Mouse (Mus musculus) hindbrain, embryonic 10.5 days (tissue): ENCODE data around the gene Psmd13. TPM values are rescaled to one million over a fixed set of nuclear protein-coding genes. Genes with fewer than 3 reads are reported as not detected.
A peak's percentile ranks its signal among the peaks of the same experiment; 100 is the strongest.

Experiments used
- DNase-seq: peaks from one replicate; pipeline ENCODE4 v3.0.0-alpha.2; 2017; ENCODE audit warnings: low spot score
- H3K27ac ChIP-seq: fragments of 300-500 bp; sonication (generic); 2 replicates; pipeline ENCODE4 v1.5.1; 2016; ENCODE audit warnings: mild to moderate bottlenecking, moderate library complexity
- H3K27me3 ChIP-seq: fragments of 300-500 bp; sonication (generic); 2 replicates; pipeline ENCODE4 v1.6.1; 2016; ENCODE audit warnings: mild to moderate bottlenecking; ENCODE audit not compliant: poor library complexity, insufficient read depth, severe bottlenecking
- H3K36me3 ChIP-seq: fragments of 300-500 bp; sonication (generic); 2 replicates; pipeline ENCODE4 v1.6.1; 2016; ENCODE audit warnings: mild to moderate bottlenecking, moderate library complexity
- H3K4me1 ChIP-seq: fragments of 300-500 bp; sonication (generic); replicated peaks from 2 replicates; pipeline ENCODE4 v1.6.1; 2016; ENCODE audit warnings: mild to moderate bottlenecking
- H3K4me3 ChIP-seq: fragments of 300-500 bp; sonication (generic); 2 replicates; pipeline ENCODE4 v1.5.1; 2016; ENCODE audit warnings: mild to moderate bottlenecking, moderate library complexity
- H3K9me3 ChIP-seq: fragments of 300-500 bp; sonication (generic); 2 replicates; pipeline ENCODE4 v1.6.1; 2016; ENCODE audit warnings: mild to moderate bottlenecking, moderate library complexity
- WGBS: fragments of 180-500 bp; shearing (Covaris S2); methylation state at CpG from one replicate; pipeline ENCODE4 v1.1.7; 2016; 5-methylcytosine and 5-hydroxymethylcytosine counted together
- polyA plus RNA-seq: library from polyadenylated mRNA; unstranded; fragments of >200 nt; fragmentation: Nextera tagmentation; extraction: Ambion mirVana; gene quantifications from 2 replicates; pipeline ENCODE4 v1.2.1, GENCODE M21; 2016

Psmd13 gene
- polyA plus RNA-seq, result 325 and 344 TPM in 2 replicates

DNA sequence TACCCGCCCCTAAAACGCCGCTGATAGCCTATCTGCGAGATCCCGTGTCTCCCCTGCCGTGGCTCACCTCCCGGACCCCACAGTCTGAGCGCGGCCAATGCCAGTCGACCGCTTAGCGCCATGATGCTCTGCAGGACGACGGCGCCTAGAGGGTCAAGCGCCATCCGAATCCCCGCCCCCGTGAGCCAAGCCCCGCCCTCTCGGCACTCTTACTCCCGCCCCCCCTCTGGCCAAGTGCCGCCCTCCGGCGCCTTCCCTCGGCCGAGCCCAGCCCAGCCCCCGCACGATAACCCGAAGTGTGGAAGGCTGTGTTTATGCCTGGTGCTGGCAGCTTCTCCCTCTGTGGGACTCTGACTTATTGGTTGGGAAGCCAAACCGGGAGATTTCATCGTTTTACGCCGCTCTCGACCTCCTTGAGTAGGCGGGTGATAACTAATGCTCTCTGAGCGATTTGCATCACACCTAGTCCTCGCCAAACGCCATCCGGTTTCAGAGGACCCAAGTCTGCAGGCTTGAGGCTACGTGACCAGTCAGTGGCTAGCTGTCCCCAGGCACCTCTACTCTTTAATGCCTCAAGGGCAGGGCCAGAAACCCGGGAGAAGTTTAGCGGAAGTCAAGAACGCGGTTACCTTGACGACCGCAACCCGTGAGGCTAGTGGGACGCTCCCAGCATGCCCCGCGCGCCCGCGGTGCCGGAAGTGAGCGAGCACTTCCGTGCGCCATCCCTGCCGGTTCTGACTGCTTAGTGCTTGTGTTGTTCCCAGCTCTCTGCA lies at the start of gene Psmd13, which contains the start of gene Sirt3:
Gene Psmd13 (plus strand): TSS at position 273 of the 773 bp plus-strand sequence.
Gene Sirt3 (minus strand): TSS at position 614 of the 773 bp plus-strand sequence.
- Histone ChIP-seq H3K4me1 (peaks cover 20% of the 10 kb centered on the region), H3K27ac (peak within 1 kb of the TSS; percentile 91), H3K36me3 (peaks cover 42% of the 10 kb centered on the region), H3K9me3 (no peaks in the 10 kb centered on the region), H3K4me3 (peak within 1 kb of the TSS; percentile 90), H3K27me3 (no peaks in the 10 kb centered on the region)
- WGBS, result under 1% methylated on average over 59 of the region's 59 CpGs
- peak; percentile 93 for DNase-seq

DNA sequence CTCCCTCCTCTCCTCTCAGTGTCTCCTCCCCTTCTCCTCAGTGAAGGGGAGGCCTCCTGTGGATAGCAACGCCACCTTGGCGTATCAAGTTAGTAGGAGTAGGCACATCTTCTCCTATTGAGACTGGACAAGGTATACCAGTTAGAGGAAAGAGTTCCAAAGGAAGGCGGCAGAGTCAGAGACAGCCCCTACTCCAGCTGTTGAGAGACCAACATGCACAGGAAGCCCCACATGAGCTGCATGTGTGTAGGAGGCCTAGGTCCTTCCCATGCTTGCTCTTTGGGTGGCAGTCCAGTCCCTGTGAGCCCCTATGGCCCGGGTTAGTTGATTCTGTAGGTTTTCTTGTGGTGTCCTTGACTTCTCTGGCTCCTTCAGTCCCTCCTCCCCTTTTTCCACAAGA lies 48.4 kb upstream of the Psmd13 start:
- no peak for DNase-seq
- Histone ChIP-seq H3K4me1 (0 out of 2 replicates have a peak, but pooled peaks cover 4% of the 10 kb centered on the region), H3K27ac (no peak overlapping the region), H3K9me3 (no peaks in the 10 kb centered on the region), H3K27me3 (0 out of 2 replicates have a peak, but pooled peaks cover 7% of the 10 kb centered on the region), H3K4me3 (no peak overlapping the region), H3K36me3 (no peaks in the 10 kb centered on the region)
- 86% methylated on average over 4 of the region's 4 CpGs for WGBS

DNA sequence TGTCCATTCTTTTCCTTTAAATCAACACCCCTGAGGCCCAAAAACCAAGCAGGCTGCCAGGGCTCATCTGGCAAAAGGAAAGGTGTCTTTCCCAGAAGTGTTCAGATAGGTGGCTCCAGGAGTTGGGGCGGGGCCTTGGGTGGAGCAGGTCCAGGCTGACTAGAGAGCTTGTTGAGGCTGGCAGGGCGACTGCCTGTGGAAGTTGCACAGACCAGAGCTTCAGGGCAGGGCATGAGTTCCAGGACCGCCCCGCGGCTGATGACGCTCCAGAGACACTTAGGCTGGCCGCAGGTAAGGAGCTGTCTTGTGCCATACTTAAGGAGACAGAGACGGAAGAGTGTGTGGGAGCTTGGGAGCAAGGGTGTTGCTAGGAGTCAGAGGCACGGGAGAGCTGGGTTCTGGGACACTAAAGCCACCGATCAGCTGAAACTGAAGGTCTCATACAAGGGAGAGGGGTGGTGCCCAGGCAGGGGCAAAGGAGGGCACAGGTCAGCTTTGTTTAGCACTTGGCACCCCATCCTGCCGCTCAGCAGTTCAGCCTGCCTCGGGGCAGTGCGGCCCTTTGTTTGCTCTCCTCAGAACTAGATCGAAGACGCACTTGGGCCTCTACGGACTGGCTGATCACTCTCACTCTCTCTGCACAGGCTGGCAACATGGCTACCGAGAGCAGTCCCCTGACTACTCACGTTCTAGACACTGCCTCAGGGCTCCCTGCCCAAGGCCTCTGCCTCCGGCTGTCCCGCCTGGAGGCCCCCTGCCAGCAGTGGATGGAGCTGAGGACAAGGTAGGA lies 46.6 kb upstream of the Psmd13 start, which contains the start of gene Urah:
Gene Urah (plus strand): TSS at position 51 of the 790 bp plus-strand sequence.
- no peaks in the 10 kb centered on the region for H3K36me3 ChIP-seq
- WGBS, result 49% methylated on average over 20 of the region's 20 CpGs
- H3K4me1 ChIP-seq, result 0 out of 2 replicates have a peak, but pooled peaks cover 4% of the 10 kb centered on the region
- H3K27me3 ChIP-seq, result peaks cover 16% of the 10 kb centered on the region; the same call in 1 of the 2 replicates
- H3K4me3 ChIP-seq, result no peak within 1 kb of the TSS
- no peaks in the 10 kb centered on the region for H3K9me3 ChIP-seq
- 0 out of 2 replicates have a peak within 1 kb of the TSS, but pooled peaks have one; percentile 36 for H3K27ac ChIP-seq
- no peak for DNase-seq

DNA sequence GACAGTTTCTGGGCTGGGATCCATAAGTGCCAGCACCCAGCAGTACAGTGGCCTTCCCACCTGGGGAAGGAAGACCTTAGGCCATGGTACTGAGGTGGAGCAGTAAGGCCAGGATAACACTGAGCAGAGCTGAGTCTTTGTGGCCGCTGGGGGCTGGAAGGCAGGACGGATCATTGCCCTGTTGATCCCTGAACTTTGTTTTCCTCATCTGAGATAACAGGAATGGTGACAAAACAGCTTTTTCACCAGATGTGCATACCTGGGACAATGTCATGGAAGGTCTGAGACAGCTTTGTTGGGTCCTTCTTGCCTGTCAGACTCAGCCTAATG lies 46.0 kb upstream of the Psmd13 start:
- Histone ChIP-seq H3K9me3 (no peaks in the 10 kb centered on the region), H3K27me3 (peaks cover 21% of the 10 kb centered on the region), H3K27ac (0 out of 2 replicates have a peak overlapping the region, but pooled peaks have one; percentile 36), H3K4me3 (no peak overlapping the region), H3K4me1 (0 out of 2 replicates have a peak, but pooled peaks cover 4% of the 10 kb centered on the region), H3K36me3 (no peaks in the 10 kb centered on the region)
- DNase-seq, result no peak
- 76% methylated on average over 2 of the region's 2 CpGs for WGBS

DNA sequence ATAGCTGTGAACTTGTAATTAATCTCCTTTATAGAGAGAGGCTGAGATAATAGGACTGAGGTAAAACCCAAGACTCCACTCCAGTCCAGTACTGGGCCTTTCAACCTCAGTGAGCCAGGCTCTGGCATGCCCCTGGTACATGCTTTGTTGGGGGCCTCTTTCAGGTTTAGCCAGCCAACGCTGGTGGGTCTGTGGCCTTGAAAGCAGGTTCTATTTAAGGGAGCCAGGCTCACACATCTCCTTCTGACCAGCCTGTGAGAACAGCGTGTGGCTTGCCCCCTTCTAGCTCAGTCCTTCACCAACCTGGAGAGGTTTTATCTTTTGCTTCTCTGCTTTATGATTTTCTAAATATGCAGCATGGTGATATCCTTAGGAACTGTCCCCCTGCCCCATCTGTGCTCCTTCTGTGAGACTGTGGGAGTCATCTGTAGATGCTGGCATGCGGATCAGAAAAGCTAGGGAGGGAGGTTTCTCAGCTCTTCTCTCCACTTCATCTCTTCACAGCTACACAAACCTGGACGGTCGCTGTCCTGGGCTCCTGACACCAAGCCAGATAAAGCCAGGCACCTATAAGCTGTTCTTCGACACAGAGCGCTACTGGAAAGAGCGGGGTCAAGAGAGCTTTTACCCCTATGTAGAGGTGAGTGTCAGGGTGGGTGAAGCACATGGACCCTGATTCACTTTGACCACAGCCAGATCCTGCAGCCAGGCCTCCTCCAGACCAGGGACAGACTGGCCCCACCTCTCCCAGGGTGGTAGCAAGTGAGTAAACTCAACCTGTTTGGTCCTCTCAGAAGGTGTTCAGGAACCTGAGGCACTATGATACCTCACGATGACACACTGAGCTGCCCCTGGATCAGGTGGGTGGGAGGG lies 45.3 kb upstream of the Psmd13 start:
- WGBS, result 88% methylated on average over 9 of the region's 9 CpGs
- Histone ChIP-seq H3K4me1 (peaks cover 4% of the 10 kb centered on the region; the same call in 1 of the 2 replicates), H3K27me3 (peaks cover 29% of the 10 kb centered on the region), H3K36me3 (no peaks in the 10 kb centered on the region), H3K27ac (no peak overlapping the region), H3K9me3 (no peaks in the 10 kb centered on the region), H3K4me3 (no peak overlapping the region)
- DNase-seq, result no peak

DNA sequence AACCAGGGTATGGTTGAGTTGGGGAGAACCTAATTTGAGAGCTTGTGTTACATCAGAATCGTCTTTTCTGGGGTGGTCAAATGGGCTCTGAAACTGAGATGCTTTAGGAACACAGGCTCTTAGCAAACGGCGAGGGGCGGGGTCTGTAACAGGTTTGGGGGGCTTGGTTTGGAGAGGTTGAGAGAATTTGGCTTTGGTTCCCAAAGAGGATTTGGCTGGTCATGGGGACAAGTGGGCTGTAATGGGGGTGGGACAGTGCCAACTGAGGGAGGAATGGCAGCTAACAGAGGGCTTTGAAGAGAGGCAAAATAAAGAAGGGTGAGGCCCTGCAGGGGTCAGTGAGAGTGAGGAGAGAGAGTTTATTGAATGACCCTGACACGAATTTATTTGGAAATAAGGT lies 42.2 kb upstream of the Psmd13 start:
- WGBS, result 70% methylated on average over 5 of the region's 5 CpGs
- H3K27me3 ChIP-seq, result peaks cover 57% of the 10 kb centered on the region
- peaks cover 4% of the 10 kb centered on the region; the same call in 1 of the 2 replicates for H3K4me1 ChIP-seq
- no peak overlapping the region for H3K4me3 ChIP-seq
- H3K9me3 ChIP-seq, result no peaks in the 10 kb centered on the region
- DNase-seq, result no peak
- no peak overlapping the region for H3K27ac ChIP-seq
- H3K36me3 ChIP-seq, result no peaks in the 10 kb centered on the region

DNA sequence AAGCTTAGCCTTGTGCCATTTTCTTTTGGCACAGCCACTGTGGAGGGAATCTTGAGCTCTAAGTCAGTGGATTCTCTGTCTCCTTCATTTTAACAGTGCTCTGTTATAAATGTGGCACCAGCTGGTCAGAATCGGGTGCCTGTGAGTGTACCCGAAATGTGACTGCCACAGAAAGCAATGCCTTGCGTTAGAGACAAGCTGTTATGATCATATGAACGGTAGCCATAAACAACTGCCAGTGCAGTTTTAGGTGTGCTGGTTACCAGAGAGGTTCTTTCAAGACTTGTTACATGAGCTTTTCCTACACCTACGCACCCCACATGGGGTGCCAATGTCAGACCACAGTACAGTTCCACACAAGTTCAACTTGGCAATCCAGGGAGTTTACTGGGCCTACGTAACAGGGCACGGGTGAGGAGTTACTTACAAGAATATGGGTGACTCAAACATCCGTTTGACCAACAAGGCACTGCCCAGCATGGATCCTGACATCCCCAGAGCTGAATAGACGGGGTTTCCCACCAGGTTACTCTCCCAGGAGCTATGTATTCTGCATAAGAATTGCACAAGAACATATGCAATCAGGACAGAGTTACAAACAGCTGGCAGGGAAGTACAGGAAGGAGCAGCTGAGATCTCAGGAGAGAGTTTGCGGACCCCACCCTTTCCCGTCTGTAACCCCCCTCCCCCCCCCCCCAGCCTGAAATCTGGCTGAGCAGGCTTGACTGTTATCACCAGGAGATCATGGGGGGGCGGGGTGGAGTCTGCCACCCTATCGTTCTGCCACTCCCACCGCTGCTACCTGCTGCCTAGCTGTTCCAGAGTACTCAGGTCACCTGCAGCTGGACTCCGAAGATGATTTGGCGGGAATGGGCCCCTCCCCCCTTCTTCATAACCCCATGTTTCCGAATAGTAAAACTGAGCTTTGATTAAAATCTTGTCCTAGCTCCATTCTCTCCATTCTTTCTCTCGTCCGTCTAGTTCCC lies 40.7 kb upstream of the Psmd13 start:
- Histone ChIP-seq H3K27ac (no peak overlapping the region), H3K4me3 (no peak overlapping the region), H3K36me3 (no peaks in the 10 kb centered on the region), H3K9me3 (no peaks in the 10 kb centered on the region), H3K27me3 (peaks cover 50% of the 10 kb centered on the region), H3K4me1 (peaks cover 3% of the 10 kb centered on the region; the same call in 1 of the 2 replicates)
- DNase-seq, result no peak
- 38% methylated on average over 19 of the region's 19 CpGs for WGBS

DNA sequence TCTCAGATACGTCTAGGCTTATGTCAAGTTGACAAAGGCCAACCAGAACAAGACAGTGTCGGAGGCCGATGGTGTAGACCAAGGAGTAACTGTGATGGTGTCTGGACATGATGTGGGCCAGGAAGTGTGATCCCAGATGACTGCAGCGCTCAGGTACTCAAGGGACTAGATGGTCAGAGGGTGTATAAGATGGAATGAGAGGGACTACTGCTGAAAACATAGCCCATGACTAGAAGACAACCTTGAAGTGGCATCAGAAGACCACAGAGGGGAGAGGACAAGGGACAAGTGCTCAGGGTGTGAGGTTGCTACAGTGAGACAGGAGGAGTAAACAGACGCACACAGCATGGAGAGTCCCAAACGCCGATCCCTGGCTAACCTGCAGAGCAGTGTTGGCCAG lies 38.0 kb upstream of the Psmd13 start:
- peaks cover 50% of the 10 kb centered on the region for H3K27me3 ChIP-seq

DNA sequence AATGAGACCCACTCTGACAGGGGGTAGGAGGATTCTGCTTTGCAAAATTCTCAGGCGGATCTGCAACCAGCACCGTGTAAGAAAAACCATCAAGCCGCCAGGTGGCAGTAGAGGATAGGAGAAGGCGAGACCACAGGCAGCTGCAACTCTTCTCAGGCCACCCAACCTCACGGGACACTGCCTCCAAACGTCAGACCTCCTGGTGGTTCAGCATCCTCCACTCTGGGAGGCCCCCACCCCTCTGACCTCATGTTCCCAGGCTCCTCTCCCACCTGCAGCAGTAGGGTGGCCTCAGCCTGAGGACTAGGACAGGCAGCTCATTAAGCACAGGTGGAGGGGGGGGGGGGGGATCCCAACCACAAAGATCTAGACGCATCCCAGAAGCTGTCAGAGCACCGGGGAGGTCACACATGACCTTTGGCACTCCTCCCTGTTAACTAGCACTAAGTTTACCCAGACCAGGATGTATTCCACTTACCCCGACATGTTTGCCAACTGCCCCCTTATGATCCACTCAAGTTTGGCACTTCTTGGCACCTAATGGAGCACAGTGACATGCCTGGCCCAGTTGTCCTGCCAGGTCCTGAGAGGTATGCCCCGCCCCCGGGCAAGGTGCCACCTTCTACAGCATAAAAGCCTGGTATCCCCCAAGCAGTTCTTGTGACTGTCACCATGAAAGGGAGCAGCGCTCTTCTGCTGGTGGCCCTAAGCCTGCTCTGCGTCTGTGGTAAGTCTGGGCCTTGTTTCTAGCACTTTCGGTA lies 36.7 kb upstream of the Psmd13 start, which contains the start of gene Scgb1c1:
Gene Scgb1c1 (plus strand): TSS at position 643 of the 761 bp plus-strand sequence.
- peak; percentile 88 for DNase-seq
- H3K27me3 ChIP-seq, result peaks cover 42% of the 10 kb centered on the region
- no peaks in the 10 kb centered on the region for H3K9me3 ChIP-seq
- no peak within 1 kb of the TSS for H3K27ac ChIP-seq
- peaks cover 3% of the 10 kb centered on the region; the same call in 1 of the 2 replicates for H3K4me1 ChIP-seq
- H3K36me3 ChIP-seq, result no peaks in the 10 kb centered on the region
- H3K4me3 ChIP-seq, result no peak within 1 kb of the TSS
- 32% methylated on average over 14 of the region's 14 CpGs for WGBS

More for the DNA sequence above, 38.0 kb upstream of the Psmd13 start:
- WGBS, result 79% methylated on average over 7 of the region's 7 CpGs
- no peak overlapping the region for H3K27ac ChIP-seq
- no peak overlapping the region for H3K4me3 ChIP-seq
- no peak for DNase-seq
- no peaks in the 10 kb centered on the region for H3K9me3 ChIP-seq
- H3K4me1 ChIP-seq, result peaks cover 3% of the 10 kb centered on the region; the same call in 1 of the 2 replicates
- no peaks in the 10 kb centered on the region for H3K36me3 ChIP-seq

DNA sequence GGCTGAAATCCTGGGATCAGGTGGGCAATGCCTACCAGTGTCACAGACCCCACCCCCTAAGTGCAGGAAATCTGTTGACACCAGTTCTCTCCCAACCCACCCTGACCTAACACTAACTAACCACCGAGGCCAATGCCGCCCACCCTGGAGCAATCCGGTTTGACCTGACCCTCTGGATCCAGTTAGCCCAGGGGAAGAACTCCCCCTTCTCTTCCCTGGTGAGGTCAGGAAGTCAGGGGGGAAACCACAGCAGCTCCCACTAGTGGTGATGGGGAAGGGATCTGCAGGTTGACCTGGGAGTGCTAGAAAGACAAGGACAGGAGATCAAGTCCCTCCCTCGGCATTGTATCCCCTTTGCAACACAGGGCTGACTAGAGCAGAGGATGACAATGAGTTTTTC lies 36.1 kb upstream of the Psmd13 start:
- Histone ChIP-seq H3K9me3 (no peaks in the 10 kb centered on the region), H3K4me3 (no peak overlapping the region), H3K27ac (no peak overlapping the region), H3K4me1 (peaks cover 3% of the 10 kb centered on the region; the same call in 1 of the 2 replicates), H3K36me3 (no peaks in the 10 kb centered on the region), H3K27me3 (peaks cover 36% of the 10 kb centered on the region)
- DNase-seq, result no peak
- WGBS, result 68% methylated on average over 4 of the region's 4 CpGs
